In genomic region chr2:12424374-12424773, GRCm38 (mm10) we compare ENCODE assay signal across 23 mouse cellular contexts. TPM values are rescaled to one million over a fixed set of nuclear protein-coding genes. Genes with fewer than 3 reads are reported as not detected.
DNase-seq lines count a peak whose midpoint lies in the region; ATAC-seq and TF ChIP-seq lines count a peak whose summit lies in the region.
"Had no signal": no experiment of that assay in that cellular context is flagged by ENCODE, and none has a peak within 500 bp of the region (broad histone marks: within the 10 kb centered on the region; RNA-seq: fewer than 3 reads in every experiment).

No protein-coding gene starts in this region.

- no peak overlapping the region for H3K27ac ChIP-seq in left cerebral cortex, adult 2 months
- H3K27ac ChIP-seq: embryonic facial prominence, embryonic 15.5 days; forebrain, embryonic 10.5 days; heart, embryonic 10.5 days; heart, embryonic 15.5 days; hindbrain, embryonic 13.5 days; hindbrain, postnatal 0 days had no signal

- peak; percentile 43 for DNase-seq in 3T3-L1 (ENCODE audit: low read depth, low spot score)
- DNase-seq in left cerebral cortex, adult 8-10 months (ENCODE audit: low spot score in 2 of 2), result no peak
- DNase-seq in spleen, postnatal 4 days (ENCODE audit: low spot score in 2 of 2), result no peak
- DNase-seq in left cerebral cortex, adult 2 months (ENCODE audit: extremely low spot score in 1 of 2, low spot score in 2 of 2), result no peak
- DNase-seq in kidney, postnatal 36 days, result no peak
- DNase-seq: adrenal gland, adult 8-10 months; adrenal gland, postnatal 36 days; B cell, adult 2 months; cerebellum, adult 2 months; cerebellum, postnatal 10 days; heart, adult 18-20 months; heart, postnatal 14 days had no signal

- intact Hi-C loops in left cerebral cortex, adult 2 months (cut with DNase I), result no loop called here

- TF ChIP-seq CTCF in left cerebral cortex, adult 2 months (IDR thresholded peaks at IDR 0.05), result no peak

- ATAC-seq in CD4-positive, CD25-positive, alpha-beta regulatory T cell, adult 4 months, result peak; percentile 76
- peak; percentile 77 for ATAC-seq in activated CD4-positive, CD25-positive, alpha-beta regulatory T cell, adult 4 months
- ATAC-seq: forebrain, embryonic 14.5 days; hindbrain, postnatal 0 days; intestine, embryonic 16.5 days had no signal

- H3K4me3 ChIP-seq in left cerebral cortex, adult 2 months, result no peak overlapping the region
- H3K4me3 ChIP-seq: embryonic facial prominence, embryonic 15.5 days; erythroblast, embryonic 14.5 days; forebrain, embryonic 10.5 days; heart, embryonic 10.5 days; heart, embryonic 15.5 days; hindbrain, embryonic 13.5 days had no signal

RNA-seq across cellular contexts. Expression of gene Mindy3, which starts 5.1 kb away (rescaled TPM):
- 10 to 100 TPM; 37.1 to 44.8 TPM for polyA plus RNA-seq in CD4-positive, CD25-positive, alpha-beta regulatory T cell, adult 4 months (2017; shearing (Covaris generic))
- 10 to 100 TPM; 37.0 to 41.9 TPM for polyA plus RNA-seq in activated CD4-positive, CD25-positive, alpha-beta regulatory T cell, adult 4 months (2017; shearing (Covaris generic))
- total RNA-seq in left cerebral cortex, adult 8-10 months (2022), result 10 to 100 TPM; 49.8 to 64.0 (median 53.7) TPM
- 10 to 100 TPM; 54.0 to 60.7 TPM for total RNA-seq in left cerebral cortex, adult 2 months (2021)
